Mouse (Mus musculus): ENCODE measurements around the gene Msl2.

Msl2 gene

GRCm38 (mm10) chr9:101074332-101075021 lies 576 bp downstream of the Msl2 start:
- peak; percentile 77 to 85 for DNase-seq (ENCODE audit: low spot score in 2 of 2)

- no peak for DNase-seq (ENCODE audit: low spot score in 2 of 2)
Observed at GRCm38 (mm10) chr9:101075091-101075581, 1.2 kb downstream of the Msl2 start.

GRCm38 (mm10) chr9:101075694-101076093 lies 1.8 kb downstream of the Msl2 start:
- DNase-seq (ENCODE audit: low spot score in 2 of 2): no peak

- no peak for DNase-seq (ENCODE audit: low spot score in 2 of 2)
Observed at GRCm38 (mm10) chr9:101076095-101076875, 2.4 kb downstream of the Msl2 start.

GRCm38 (mm10) chr9:101077486-101077885 lies 3.6 kb downstream of the Msl2 start:
- no peak for DNase-seq (ENCODE audit: low spot score in 2 of 2)

- DNase-seq (ENCODE audit: low spot score in 2 of 2): no peak
Observed at GRCm38 (mm10) chr9:101078579-101078978, 4.7 kb downstream of the Msl2 start.

- no peak for DNase-seq (ENCODE audit: low spot score in 2 of 2)
Observed at GRCm38 (mm10) chr9:101080046-101080685, 6.3 kb downstream of the Msl2 start.

- peak in 1 of 2 experiments; percentile 41 for DNase-seq (ENCODE audit: low spot score in 2 of 2)
Observed at GRCm38 (mm10) chr9:101083728-101084127, 9.8 kb downstream of the Msl2 start.

GRCm38 (mm10) chr9:101095425-101095824 lies 21.5 kb downstream of the Msl2 start:
- DNase-seq (ENCODE audit: low spot score in 2 of 2): no peak

GRCm38 (mm10) chr9:101096461-101096860 lies 22.6 kb downstream of the Msl2 start:
- no peak for DNase-seq (ENCODE audit: low spot score in 2 of 2)

- no peak for DNase-seq (ENCODE audit: low spot score in 2 of 2)
Observed at GRCm38 (mm10) chr9:101097542-101097941, 23.6 kb downstream of the Msl2 start.

GRCm38 (mm10) chr9:101099445-101099844 lies 25.5 kb downstream of the Msl2 start:
- no peak for DNase-seq (ENCODE audit: low spot score in 2 of 2)

- DNase-seq (ENCODE audit: low spot score in 2 of 2): no peak
Observed at GRCm38 (mm10) chr9:101100163-101100562, 26.3 kb downstream of the Msl2 start.

- DNase-seq (ENCODE audit: low spot score in 2 of 2): no peak
Observed at GRCm38 (mm10) chr9:101101547-101101946, 27.6 kb downstream of the Msl2 start.

- DNase-seq (ENCODE audit: low spot score in 2 of 2): no peak
Observed at GRCm38 (mm10) chr9:101102288-101102687, 28.4 kb downstream of the Msl2 start.

GRCm38 (mm10) chr9:101104931-101105330 lies 31.0 kb downstream of the Msl2 start:
- DNase-seq (ENCODE audit: low spot score in 2 of 2): no peak

GRCm38 (mm10) chr9:101105735-101106134 lies 31.8 kb downstream of the Msl2 start:
- DNase-seq (ENCODE audit: low spot score in 2 of 2): no peak

- DNase-seq (ENCODE audit: low spot score in 2 of 2): no peak
Observed at GRCm38 (mm10) chr9:101107386-101107785, 33.5 kb downstream of the Msl2 start.

- no peak for DNase-seq (ENCODE audit: low spot score in 2 of 2)
Observed at GRCm38 (mm10) chr9:101110013-101110412, 36.1 kb downstream of the Msl2 start.

- DNase-seq (ENCODE audit: low spot score in 2 of 2): no peak
Observed at GRCm38 (mm10) chr9:101113317-101113716, 39.4 kb downstream of the Msl2 start.

GRCm38 (mm10) chr9:101114182-101114884 lies 40.4 kb downstream of the Msl2 start:
- DNase-seq (ENCODE audit: low spot score in 2 of 2): no peak

GRCm38 (mm10) chr9:101143635-101144034 lies 69.7 kb downstream of the Msl2 start:
- DNase-seq (ENCODE audit: low spot score in 2 of 2): no peak

Data from right cerebral cortex, postnatal 36 days (tissue).